Mouse (Mus musculus) spleen, adult 12 weeks (tissue): ENCODE measurements around the gene Srsf3.
"Not testable (repeated sequence)": the region's sequence is repeated elsewhere in the genome, so short reads cannot be mapped to it uniquely, and the experiment has no call there.

ENCODE experiments used
- DNase-seq: peaks from one replicate; pipeline ENCODE4 v3.0.0; 2022; ENCODE audit warnings: low spot score

The Srsf3 gene

GRCm38 (mm10) chr17:29019391-29019790 is 13.0 kb upstream of the Srsf3 start:
- no peak for DNase-seq

- DNase-seq = no peak
Measured at GRCm38 (mm10) chr17:29020444-29020843, 12.0 kb upstream of the Srsf3 start.

- no peak for DNase-seq
Measured at GRCm38 (mm10) chr17:29022230-29022819, 10.1 kb upstream of the Srsf3 start.

GRCm38 (mm10) chr17:29023346-29023745 is 9.1 kb upstream of the Srsf3 start:
- DNase-seq = no peak

GRCm38 (mm10) chr17:29024047-29024892 is 8.2 kb upstream of the Srsf3 start:
- DNase-seq = no peak

- DNase-seq = no peak
Measured at GRCm38 (mm10) chr17:29024896-29025565, 7.4 kb upstream of the Srsf3 start.

GRCm38 (mm10) chr17:29026652-29027356 is 5.6 kb upstream of the Srsf3 start:
- DNase-seq = no peak

- DNase-seq = no peak
Measured at GRCm38 (mm10) chr17:29030321-29031034, 1.9 kb upstream of the Srsf3 start.

- DNase-seq = not testable (repeated sequence)
Measured at GRCm38 (mm10) chr17:29031085-29031711, 1.2 kb upstream of the Srsf3 start.

GRCm38 (mm10) chr17:29031771-29032273 is 606 bp upstream of the Srsf3 start:
- DNase-seq = peak; percentile 46

- no peak for DNase-seq
Measured at GRCm38 (mm10) chr17:29033569-29034061, 1.2 kb downstream of the Srsf3 start.

- DNase-seq = no peak
Measured at GRCm38 (mm10) chr17:29034264-29034663, 1.8 kb downstream of the Srsf3 start.

GRCm38 (mm10) chr17:29035506-29035905 is 3.1 kb downstream of the Srsf3 start:
- no peak for DNase-seq

- no peak for DNase-seq
Measured at GRCm38 (mm10) chr17:29039351-29039750, 6.9 kb downstream of the Srsf3 start.

GRCm38 (mm10) chr17:29041632-29042031 is 9.2 kb downstream of the Srsf3 start:
- not testable (repeated sequence) for DNase-seq

GRCm38 (mm10) chr17:29042569-29042968 is 10.1 kb downstream of the Srsf3 start:
- DNase-seq = no peak

GRCm38 (mm10) chr17:29043583-29043982 is 11.2 kb downstream of the Srsf3 start:
- DNase-seq = no peak

GRCm38 (mm10) chr17:29044146-29044924 is 11.9 kb downstream of the Srsf3 start:
- no peak for DNase-seq

- no peak for DNase-seq
Measured at GRCm38 (mm10) chr17:29044925-29045319, 12.5 kb downstream of the Srsf3 start.
